Mouse (Mus musculus) heart, embryonic 10.5 days (tissue): ENCODE data around the gene Kcnd2. TPM values are rescaled to one million over a fixed set of nuclear protein-coding genes. Genes with fewer than 3 reads are reported as not detected.
A peak's percentile ranks its signal among the peaks of the same experiment; 100 is the strongest.

ENCODE experiments used
- DNase-seq: peaks from one replicate; pipeline ENCODE4 v3.0.0-alpha.2; 2017; ENCODE audit warnings: low spot score
- H3K27ac ChIP-seq: fragments of 300-500 bp; sonication (generic); 2 replicates; pipeline ENCODE4 v1.5.1; 2016; ENCODE audit warnings: mild to moderate bottlenecking
- H3K27me3 ChIP-seq: fragments of 300-500 bp; sonication (generic); 2 replicates; pipeline ENCODE4 v1.6.1; 2016; ENCODE audit warnings: mild to moderate bottlenecking; ENCODE audit not compliant: poor library complexity, insufficient read depth, severe bottlenecking
- H3K36me3 ChIP-seq: fragments of 300-500 bp; sonication (generic); 2 replicates; pipeline ENCODE4 v1.6.1; 2016; ENCODE audit warnings: mild to moderate bottlenecking, moderate library complexity
- H3K4me1 ChIP-seq: fragments of 300-500 bp; sonication (generic); 2 replicates; pipeline ENCODE4 v1.6.1; 2016; ENCODE audit warnings: mild to moderate bottlenecking
- H3K4me3 ChIP-seq: fragments of 300-500 bp; sonication (generic); 2 replicates; pipeline ENCODE4 v1.5.1; 2016; ENCODE audit warnings: mild to moderate bottlenecking, moderate library complexity
- H3K9me3 ChIP-seq: fragments of 300-500 bp; sonication (generic); 2 replicates; pipeline ENCODE4 v1.6.1; 2016; ENCODE audit warnings: mild to moderate bottlenecking, moderate library complexity
- WGBS: fragments of 180-500 bp; shearing (Covaris S2); methylation state at CpG from one replicate; pipeline ENCODE4 v1.1.7; 2016; 5-methylcytosine and 5-hydroxymethylcytosine counted together
- polyA plus RNA-seq: library from polyadenylated mRNA; unstranded; fragments of >200 nt; fragmentation: Nextera tagmentation; extraction: Ambion mirVana; gene quantifications from 2 replicates; pipeline ENCODE4 v1.2.1, GENCODE M21; 2016

Gene Kcnd2
- polyA plus RNA-seq, 1 experiment from 2014 or later: 0.62 TPM

DNA sequence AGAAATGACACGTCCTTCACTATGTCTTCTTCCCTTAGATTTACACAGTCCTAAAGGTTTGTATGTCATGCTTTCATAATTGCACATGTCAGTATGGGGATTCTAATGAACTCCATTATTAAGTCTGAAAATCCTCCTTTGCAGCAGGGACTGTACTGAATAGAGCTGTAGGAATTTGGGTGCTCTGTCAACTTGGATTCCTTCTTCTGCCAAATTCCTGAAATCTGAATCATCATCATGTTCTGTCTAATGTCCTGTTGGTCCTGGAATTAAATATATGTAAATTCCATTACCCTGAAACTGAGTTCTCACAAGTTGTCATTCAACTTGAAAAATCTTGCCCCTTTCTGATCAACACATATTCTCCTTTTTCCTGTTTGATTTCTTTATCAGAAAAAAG, 532.2 kb downstream of the Kcnd2 start:
- Histone ChIP-seq H3K27ac (no peak overlapping the region), H3K9me3 (no peaks in the 10 kb centered on the region), H3K27me3 (no peaks in the 10 kb centered on the region), H3K4me3 (no peak overlapping the region), H3K4me1 (no peaks in the 10 kb centered on the region), H3K36me3 (no peaks in the 10 kb centered on the region)
- WGBS: 85% methylated on average over 1 of the region's 1 CpGs
- DNase-seq: no peak

GRCm38 (mm10) chr6:21767787-21768221, 552.5 kb downstream of the Kcnd2 start:
- Histone ChIP-seq H3K36me3 (peaks cover 7% of the 10 kb centered on the region), H3K4me3 (no peak overlapping the region), H3K27me3 (no peaks in the 10 kb centered on the region), H3K27ac (no peak overlapping the region), H3K4me1 (no peaks in the 10 kb centered on the region), H3K9me3 (no peaks in the 10 kb centered on the region)
- WGBS: 90% methylated on average over 12 of the region's 12 CpGs
- DNase-seq: no peak

- no peak overlapping the region for H3K4me3 ChIP-seq
- H3K9me3 ChIP-seq: no peaks in the 10 kb centered on the region
- H3K4me1 ChIP-seq: no peaks in the 10 kb centered on the region
- no peaks in the 10 kb centered on the region for H3K27me3 ChIP-seq
- 84% methylated on average over 9 of the region's 9 CpGs for WGBS
- H3K27ac ChIP-seq: 0 out of 2 replicates have a peak overlapping the region, but pooled peaks have one; percentile 16
- peaks cover 7% of the 10 kb centered on the region for H3K36me3 ChIP-seq
- DNase-seq: no peak
Measured at GRCm38 (mm10) chr6:21768745-21769446, 553.6 kb downstream of the Kcnd2 start.

DNA sequence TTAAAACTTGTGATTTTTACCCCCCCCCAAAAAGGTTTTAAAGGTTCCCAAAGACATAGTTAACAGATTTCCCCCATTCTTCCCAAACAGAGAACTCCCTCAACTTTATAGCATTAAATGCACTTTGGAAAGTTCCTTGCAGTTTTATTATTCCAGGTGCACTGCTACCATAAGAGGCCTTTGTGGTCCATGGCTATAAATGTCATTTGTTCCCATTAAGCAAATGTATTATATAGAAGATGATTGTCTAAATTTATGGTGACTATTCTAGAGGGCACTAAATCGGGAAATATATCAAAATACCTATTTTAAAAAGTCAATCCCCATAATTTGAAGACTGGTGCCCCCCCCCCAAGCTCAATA, 554.1 kb downstream of the Kcnd2 start:
- H3K9me3 ChIP-seq: no peaks in the 10 kb centered on the region
- H3K4me1 ChIP-seq: no peaks in the 10 kb centered on the region
- WGBS: 85% methylated on average over 1 of the region's 1 CpGs
- no peak overlapping the region for H3K27ac ChIP-seq
- no peak for DNase-seq
- peaks cover 7% of the 10 kb centered on the region for H3K36me3 ChIP-seq
- H3K27me3 ChIP-seq: no peaks in the 10 kb centered on the region
- no peak overlapping the region for H3K4me3 ChIP-seq

DNA sequence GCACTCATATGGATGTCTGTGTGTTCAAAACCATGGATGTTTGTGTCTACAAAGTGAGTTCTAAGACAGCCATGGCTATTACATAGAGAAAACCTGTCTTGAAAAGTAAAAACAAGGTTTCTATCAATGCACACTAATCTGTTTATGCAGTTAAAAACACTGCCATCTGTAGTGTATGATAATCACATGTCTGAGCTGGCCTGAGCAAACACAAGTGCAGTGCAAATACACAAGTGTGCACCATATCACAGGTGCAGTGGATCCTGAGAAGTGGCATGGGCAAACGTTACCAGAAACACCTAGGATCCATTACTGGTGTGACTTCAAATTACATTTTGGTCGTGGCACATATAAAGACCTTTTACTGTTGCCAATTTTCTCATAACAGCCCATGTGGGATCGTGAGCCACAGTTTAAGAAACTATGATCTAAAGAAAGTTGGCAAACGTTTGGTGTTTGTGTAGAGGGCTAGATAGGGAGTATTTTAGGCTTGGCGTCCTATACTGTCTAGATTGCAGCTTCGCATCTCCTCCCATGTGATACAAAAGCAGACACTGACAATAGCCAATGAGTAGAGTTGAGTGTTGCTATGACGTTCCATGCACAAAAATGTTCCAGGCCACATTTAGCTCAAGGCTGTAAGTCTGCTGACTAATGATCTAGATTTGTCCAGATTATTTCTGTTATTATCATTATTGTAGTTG, 559.1 kb downstream of the Kcnd2 start:
- H3K4me1 ChIP-seq: no peaks in the 10 kb centered on the region
- H3K9me3 ChIP-seq: no peaks in the 10 kb centered on the region
- 87% methylated on average over 7 of the region's 7 CpGs for WGBS
- no peak overlapping the region for H3K4me3 ChIP-seq
- DNase-seq: no peak
- peaks cover 7% of the 10 kb centered on the region for H3K36me3 ChIP-seq
- H3K27me3 ChIP-seq: no peaks in the 10 kb centered on the region
- no peak overlapping the region for H3K27ac ChIP-seq
